Mouse (Mus musculus) left cerebral cortex, adult 6 months (tissue): ENCODE measurements around the gene Tmem30b. TPM values are rescaled to one million over a fixed set of nuclear protein-coding genes. Genes with fewer than 3 reads are reported as not detected.

Experiments used
- long read RNA-seq, 2 experiments: library from polyadenylated mRNA; unstranded; transcript quantifications; one replicate each; pipeline ENCODE4 v2.0.0; 2019 to 2020
- polyA plus RNA-seq: library from polyadenylated mRNA; unstranded; fragments of <200 nt; fragmentation: Nextera tagmentation; gene quantifications from 2 replicates; pipeline ENCODE4 v1.2.3, GENCODE M21; 2021

The Tmem30b gene
- 0.11 and 0.17 TPM in 2 replicates for polyA plus RNA-seq
- long read RNA-seq, experiment 1, partial matches to known transcripts = 0 of 1 reads
- long read RNA-seq, experiment 1, other reads (novel, unspliced or antisense) = 0 of 1 reads
- long read RNA-seq, experiment 2 = 0 reads

DNA sequence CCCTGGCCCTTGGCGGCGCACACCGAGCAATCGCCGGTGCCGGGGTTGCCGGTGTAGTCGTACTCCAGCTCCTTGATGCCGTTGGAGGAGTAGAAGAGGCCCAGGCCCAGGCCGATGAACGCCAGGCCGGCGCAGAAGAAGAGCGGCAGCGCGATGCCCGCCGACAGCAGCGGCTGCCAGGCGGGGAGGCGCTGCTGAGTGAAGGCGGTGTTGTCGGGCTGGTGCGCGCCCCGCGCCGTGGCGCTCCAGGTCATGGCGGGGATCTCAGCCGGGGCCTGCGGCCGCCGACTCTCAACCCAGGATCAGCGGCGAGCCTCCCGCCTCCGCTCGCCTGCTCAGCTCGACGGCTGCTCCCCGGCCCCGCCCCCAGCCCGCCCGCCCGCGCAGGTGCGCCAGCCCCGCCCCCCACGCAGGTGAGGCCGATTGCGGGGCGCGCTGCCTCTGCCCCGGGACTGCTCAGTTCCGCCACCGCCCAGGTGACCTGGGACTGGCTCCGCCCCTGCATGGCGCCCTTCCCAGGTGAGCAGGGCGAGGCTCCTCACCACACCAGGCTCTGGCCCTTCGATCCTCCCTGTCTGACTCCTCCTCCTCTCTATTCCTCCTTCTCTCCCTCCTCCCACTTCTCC lies at the start of gene Tmem30b:
Tmem30b (minus strand) TSS at position 307 of the 626 bp plus-strand sequence.

GRCm38 (mm10) chr12:73584610-73585240 lies 38.5 kb upstream of the Tmem30b start, which contains the start of gene Prkch:
Prkch (plus strand) TSS chr12:73584796.

Other genes starting within 250 kb of the Tmem30b start
- 2.7 and 2.9 TPM in 2 replicates for gene Prkch, start 38.4 kb upstream of the Tmem30b start, polyA plus RNA-seq